Mouse (Mus musculus): ENCODE measurements around the gene Pth1r. TPM values are rescaled to one million over a fixed set of nuclear protein-coding genes. Genes with fewer than 3 reads are reported as not detected.

Pth1r gene
- total and polyA plus RNA-seq, 3 experiments = 0.15 to 0.77 TPM; not detected in 1

- Histone ChIP-seq H3K36me3 (ENCODE audit: control insufficient read depth in 1 of 2, insufficient read depth in 2 of 2, low read length in 2 of 2) (peaks cover 0 to 8% of the 10 kb centered on the region in 2 experiments; a peak in 2 of 4 replicates), H3K9me3 (replicated peaks; ENCODE audit: insufficient read depth, low read length) (no peaks in the 10 kb centered on the region), H3K79me2 (ENCODE audit: control insufficient read depth, insufficient read depth, low read length, poor library complexity) (no peaks in the 10 kb centered on the region), H3K4me3 (ENCODE audit: control insufficient read depth in 1 of 2, insufficient read depth in 1 of 2, low read depth in 2 of 2, low read length in 2 of 2) (no peak overlapping the region), H3K4me1 (ENCODE audit: control insufficient read depth in 1 of 2, insufficient read depth in 2 of 2, low read length in 2 of 2) (peaks cover 0 to 6% of the 10 kb centered on the region in 2 experiments; a peak in 2 of 4 replicates), H3K27ac (ENCODE audit: control insufficient read depth, low read depth, low read length) (no peak overlapping the region), H3K27me3 (ENCODE audit: control insufficient read depth in 1 of 2, insufficient read depth in 2 of 2, low read length in 2 of 2) (no peaks in the 10 kb centered on the region), H3K9ac (ENCODE audit: control insufficient read depth, low read depth, low read length, poor library complexity, severe bottlenecking) (no peak overlapping the region)
- TF ChIP-seq CHD1 (IDR thresholded peaks at IDR 0.05; ENCODE audit: low read depth, low read length) (no peak), ZC3H11A (IDR thresholded peaks at IDR 0.05; ENCODE audit: low read depth, low read length) (no peak), SMC3 (IDR thresholded peaks at IDR 0.05; ENCODE audit: low read depth, low read length) (no peak), MAFK (IDR thresholded peaks at IDR 0.05; ENCODE audit: borderline replicate concordance, low read depth, low read length) (no peak), ETS1 (IDR thresholded peaks at IDR 0.05; ENCODE audit: low read depth, low read length) (no peak), MAX (IDR thresholded peaks at IDR 0.05; ENCODE audit: low read length) (no peak), MAZ (IDR thresholded peaks at IDR 0.05; ENCODE audit: low read depth, low read length) (no peak), POLR2AphosphoS5 (IDR thresholded peaks at IDR 0.05; ENCODE audit: borderline replicate concordance, low read depth, low read length) (no peak), POLR2AphosphoS2 (IDR thresholded peaks at IDR 0.05; ENCODE audit: low read length) (no peak), KAT2A (conservative IDR thresholded peaks at IDR 0.05; ENCODE audit: low read depth, low read length) (no peak), ELF1 (IDR thresholded peaks at IDR 0.05; ENCODE audit: low read depth, low read length) (no peak), EP300 (IDR thresholded peaks at IDR 0.05; ENCODE audit: low read depth in 1 of 2, low read length in 2 of 2) (no peak), MYC (IDR thresholded peaks at IDR 0.05; ENCODE audit: low read depth, low read length) (no peak), NELFE (IDR thresholded peaks at IDR 0.05; ENCODE audit: low read depth, low read length) (no peak), GABPA (IDR thresholded peaks at IDR 0.05; ENCODE audit: low read depth, low read length) (no peak), GATA1 (IDR thresholded peaks at IDR 0.05; ENCODE audit: low read depth, low read length) (no peak)
- no peak for DNase-seq (ENCODE audit: low read depth, low spot score)
Measured at GRCm38 (mm10) chr9:110711996-110712395, 34.9 kb downstream of the Pth1r start.

GRCm38 (mm10) chr9:110711532-110711931, 35.4 kb downstream of the Pth1r start:
- Histone ChIP-seq H3K4me1 (ENCODE audit: control insufficient read depth in 1 of 2, insufficient read depth in 2 of 2, low read length in 2 of 2) (peaks cover 0 to 11% of the 10 kb centered on the region in 2 experiments; a peak in 2 of 4 replicates), H3K27me3 (ENCODE audit: control insufficient read depth in 1 of 2, insufficient read depth in 2 of 2, low read length in 2 of 2) (no peaks in the 10 kb centered on the region), H3K27ac (ENCODE audit: control insufficient read depth, low read depth, low read length) (no peak overlapping the region), H3K4me3 (ENCODE audit: control insufficient read depth in 1 of 2, insufficient read depth in 1 of 2, low read depth in 2 of 2, low read length in 2 of 2) (no peak overlapping the region), H3K79me2 (ENCODE audit: control insufficient read depth, insufficient read depth, low read length, poor library complexity) (no peaks in the 10 kb centered on the region), H3K9ac (ENCODE audit: control insufficient read depth, low read depth, low read length, poor library complexity, severe bottlenecking) (no peak overlapping the region), H3K9me3 (replicated peaks; ENCODE audit: insufficient read depth, low read length) (no peaks in the 10 kb centered on the region), H3K36me3 (ENCODE audit: control insufficient read depth in 1 of 2, insufficient read depth in 2 of 2, low read length in 2 of 2) (peaks cover 1 to 8% of the 10 kb centered on the region in 2 experiments; a peak in 3 of 4 replicates)
- TF ChIP-seq BHLHE40 (IDR thresholded peaks at IDR 0.05; ENCODE audit: borderline replicate concordance, low read depth, low read length) (no peak), GABPA (IDR thresholded peaks at IDR 0.05; ENCODE audit: low read depth, low read length) (no peak), HCFC1 (IDR thresholded peaks at IDR 0.05; ENCODE audit: low read depth, low read length) (no peak), CTCF (IDR thresholded peaks at IDR 0.05 in 2 of 3, conservative IDR thresholded peaks at IDR 0.05 in 1 of 3; ENCODE audit: control insufficient read depth in 1 of 3, insufficient read depth in 1 of 3, low read depth in 2 of 3, low read length in 3 of 3, poor library complexity in 1 of 3, severe bottlenecking in 1 of 3) (no peak), USF1 (IDR thresholded peaks at IDR 0.05; ENCODE audit: low read depth, low read length) (no peak), JUND (IDR thresholded peaks at IDR 0.05; ENCODE audit: low read depth, low read length) (no peak), RCOR1 (IDR thresholded peaks at IDR 0.05; ENCODE audit: low read depth, low read length) (no peak), NRF1 (IDR thresholded peaks at IDR 0.05; ENCODE audit: insufficient read depth, low read depth, low read length, poor library complexity, severe bottlenecking) (no peak), NELFE (IDR thresholded peaks at IDR 0.05; ENCODE audit: low read depth, low read length) (no peak), TBP (IDR thresholded peaks at IDR 0.05; ENCODE audit: low read depth, low read length) (no peak), MAX (IDR thresholded peaks at IDR 0.05; ENCODE audit: low read length) (no peak), ELF1 (IDR thresholded peaks at IDR 0.05; ENCODE audit: low read depth, low read length) (no peak), MAZ (IDR thresholded peaks at IDR 0.05; ENCODE audit: low read depth, low read length) (no peak), EP300 (IDR thresholded peaks at IDR 0.05; ENCODE audit: low read depth in 1 of 2, low read length in 2 of 2) (no peak), MEF2A (IDR thresholded peaks at IDR 0.05; ENCODE audit: extremely low read depth, insufficient replicate concordance, low read depth, low read length, poor library complexity, severe bottlenecking) (no peak), POLR2A (IDR thresholded peaks at IDR 0.05; ENCODE audit: control insufficient read depth in 1 of 2, insufficient read depth in 1 of 2, low read depth in 1 of 2, low read length in 2 of 2, poor library complexity in 1 of 2) (no peak), ZNF384 (IDR thresholded peaks at IDR 0.05; ENCODE audit: low read depth, low read length) (no peak), MXI1 (IDR thresholded peaks at IDR 0.05; ENCODE audit: low read depth, low read length) (no peak)
- DNase-seq (ENCODE audit: low read depth, low spot score) = no peak
